Mouse (Mus musculus) lung, postnatal 0 days (tissue): ENCODE measurements at regions not wholly inside any gene's neighbourhood (a gene's known extent, or its start where the extent isn't known, plus 50 kb on each side); places are given as distances from the start of the nearest gene placed in this dataset.
A peak's percentile ranks its signal among the peaks of the same experiment; 100 is the strongest.

Source experiments
- CTCF ChIP-seq: IDR thresholded peaks from 2 replicates; pipeline ENCODE4 v1.5.1; 2016; ENCODE audit warnings: antibody characterized with exemption, mild to moderate bottlenecking
- EP300 ChIP-seq: IDR thresholded peaks from 2 replicates; pipeline ENCODE4 v1.6.1; 2016; ENCODE audit warnings: antibody characterized with exemption, mild to moderate bottlenecking, control low read depth

DNA sequence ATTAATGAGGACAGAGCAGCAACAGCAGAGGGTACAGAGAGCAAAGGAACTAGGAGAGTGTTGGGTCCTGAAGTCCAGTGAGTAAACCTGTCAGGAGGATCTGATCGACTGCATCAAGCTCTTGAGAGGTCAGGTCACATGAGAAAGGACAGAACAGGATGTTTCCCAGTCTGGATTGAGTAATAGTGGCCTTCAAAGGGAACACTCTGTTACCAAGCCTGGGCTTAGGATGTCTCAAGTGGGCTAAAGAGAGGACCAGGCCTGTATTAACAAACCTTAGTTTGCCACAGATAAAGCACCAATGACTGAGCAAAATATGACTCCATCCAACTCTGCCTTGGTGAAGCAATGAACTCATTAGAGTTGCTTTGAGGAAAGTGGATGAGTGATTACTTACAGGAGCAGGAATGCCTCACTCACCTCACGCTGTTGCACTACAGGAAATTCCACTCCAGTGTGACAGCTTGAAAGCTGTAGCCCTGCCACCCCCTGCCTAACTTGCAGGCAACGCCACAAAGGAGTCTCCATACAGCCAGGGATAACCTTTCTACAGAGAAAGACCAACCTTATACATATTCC, 229.2 kb upstream of the Nmur2 start:
- TF ChIP-seq CTCF = no peak
- peak; percentile 91 for TF ChIP-seq EP300
